Mouse (Mus musculus) bone marrow, adult 2 months (tissue): ENCODE measurements around the gene Actl11.

Experiments
- CTCF ChIP-seq: fragments of 200-500 bp; IDR thresholded peaks from 2 replicates; pipeline ENCODE4 v1.5.1; 2011; ENCODE audit warnings: low read length, control low read depth; ENCODE audit not compliant: control insufficient read depth, insufficient read depth
- POLR2A ChIP-seq: fragments of 200-500 bp; IDR thresholded peaks from 2 replicates; pipeline ENCODE4 v1.6.1; 2011; ENCODE audit warnings: low read depth, mild to moderate bottlenecking, control low read depth, low read length, borderline replicate concordance; ENCODE audit not compliant: control insufficient read depth

- TF ChIP-seq CTCF, result no peak
- no peak for TF ChIP-seq POLR2A
These were observed 7.1 kb downstream of the Actl11 start, which contains the start of gene Camkv for GRCm38 (mm10) chr9:107935374-107935773.
